Mouse (Mus musculus) adrenal gland, postnatal 36 days (tissue): ENCODE results near the gene Nectin4. TPM values are rescaled to one million over a fixed set of nuclear protein-coding genes. Genes with fewer than 3 reads are reported as not detected.
A peak's percentile ranks its signal among the peaks of the same experiment; 100 is the strongest.

Experiments
- DNase-seq, 2 experiments: peaks; one replicate each; pipeline ENCODE4 v3.0.0; 2021; ENCODE audit warnings: mixed read lengths in 1 of 2
- total RNA-seq, 2 experiments: library from RNA; stranded (reverse); gene quantifications; 2 replicates each; pipeline ENCODE4 v1.2.3; 2021

The Nectin4 gene
- total RNA-seq, 2 experiments from 2014 or later = 0.23 TPM

- DNase-seq = peak; percentile 24 to 43
Observed at GRCm38 (mm10) chr1:171360253-171360652, 9.6 kb upstream of the Nectin4 start.

- DNase-seq = peak; percentile 90
Observed at GRCm38 (mm10) chr1:171360656-171361055, 9.2 kb upstream of the Nectin4 start, which contains the start of gene Klhdc9. Gene Klhdc9, minus strand, starts transcription at chr1:171360798.

- peak; percentile 69 to 82 for DNase-seq
Observed at GRCm38 (mm10) chr1:171361106-171362103, 8.5 kb upstream of the Nectin4 start.

- no peak for DNase-seq
Observed at GRCm38 (mm10) chr1:171365934-171366333, 4.0 kb upstream of the Nectin4 start.

GRCm38 (mm10) chr1:171372880-171373279, 3.0 kb downstream of the Nectin4 start:
- DNase-seq = no peak

- DNase-seq = no peak
Observed at GRCm38 (mm10) chr1:171373946-171374345, 4.0 kb downstream of the Nectin4 start.

GRCm38 (mm10) chr1:171375646-171376097, 5.8 kb downstream of the Nectin4 start:
- no peak for DNase-seq

- DNase-seq = no peak
Observed at GRCm38 (mm10) chr1:171378298-171378697, 8.4 kb downstream of the Nectin4 start.

GRCm38 (mm10) chr1:171379935-171380599, 10.2 kb downstream of the Nectin4 start:
- peak; percentile 86 for DNase-seq

- DNase-seq = no peak
Observed at GRCm38 (mm10) chr1:171382096-171382620, 12.3 kb downstream of the Nectin4 start.

- DNase-seq = no peak
Observed at GRCm38 (mm10) chr1:171384361-171384760, 14.5 kb downstream of the Nectin4 start.

GRCm38 (mm10) chr1:171385171-171385570, 15.3 kb downstream of the Nectin4 start:
- no peak for DNase-seq

GRCm38 (mm10) chr1:171387099-171387498, 17.2 kb downstream of the Nectin4 start:
- DNase-seq = no peak

GRCm38 (mm10) chr1:171388376-171389102, 18.6 kb downstream of the Nectin4 start, which contains the start of gene Arhgap30:
Gene Arhgap30, plus strand, starts transcription at chr1:171388954.
- DNase-seq = peak; percentile 17 to 39

GRCm38 (mm10) chr1:171390101-171390500, 20.2 kb downstream of the Nectin4 start:
- no peak for DNase-seq

GRCm38 (mm10) chr1:171401821-171402220, 31.9 kb downstream of the Nectin4 start:
- DNase-seq = no peak

- no peak for DNase-seq
Observed at GRCm38 (mm10) chr1:171402991-171403390, 33.1 kb downstream of the Nectin4 start.

- DNase-seq = no peak
Observed at GRCm38 (mm10) chr1:171407263-171407662, 37.4 kb downstream of the Nectin4 start.

- DNase-seq = no peak
Observed at GRCm38 (mm10) chr1:171410231-171410630, 40.3 kb downstream of the Nectin4 start.

GRCm38 (mm10) chr1:171410947-171411484, 41.1 kb downstream of the Nectin4 start, which contains the start of gene Usf1:
Gene Usf1, plus strand, starts transcription at chr1:171411313.
- DNase-seq = peak; percentile 96

- no peak for DNase-seq
Observed at GRCm38 (mm10) chr1:171411492-171411941, 41.6 kb downstream of the Nectin4 start.
